Mouse (Mus musculus) embryo, embryonic 11.5 days (tissue): Measurements from ENCODE around the gene Pkdrej.
A peak's percentile ranks its signal among the peaks of the same experiment; 100 is the strongest.
"Not testable (repeated sequence)": the region's sequence is repeated elsewhere in the genome, so short reads cannot be mapped to it uniquely, and the experiment has no call there.

Source experiments
- DNase-seq: peaks from one replicate; pipeline ENCODE4 v3.0.0-alpha.2; 2012; ENCODE audit warnings: low read depth, low spot score

Gene Pkdrej

DNA sequence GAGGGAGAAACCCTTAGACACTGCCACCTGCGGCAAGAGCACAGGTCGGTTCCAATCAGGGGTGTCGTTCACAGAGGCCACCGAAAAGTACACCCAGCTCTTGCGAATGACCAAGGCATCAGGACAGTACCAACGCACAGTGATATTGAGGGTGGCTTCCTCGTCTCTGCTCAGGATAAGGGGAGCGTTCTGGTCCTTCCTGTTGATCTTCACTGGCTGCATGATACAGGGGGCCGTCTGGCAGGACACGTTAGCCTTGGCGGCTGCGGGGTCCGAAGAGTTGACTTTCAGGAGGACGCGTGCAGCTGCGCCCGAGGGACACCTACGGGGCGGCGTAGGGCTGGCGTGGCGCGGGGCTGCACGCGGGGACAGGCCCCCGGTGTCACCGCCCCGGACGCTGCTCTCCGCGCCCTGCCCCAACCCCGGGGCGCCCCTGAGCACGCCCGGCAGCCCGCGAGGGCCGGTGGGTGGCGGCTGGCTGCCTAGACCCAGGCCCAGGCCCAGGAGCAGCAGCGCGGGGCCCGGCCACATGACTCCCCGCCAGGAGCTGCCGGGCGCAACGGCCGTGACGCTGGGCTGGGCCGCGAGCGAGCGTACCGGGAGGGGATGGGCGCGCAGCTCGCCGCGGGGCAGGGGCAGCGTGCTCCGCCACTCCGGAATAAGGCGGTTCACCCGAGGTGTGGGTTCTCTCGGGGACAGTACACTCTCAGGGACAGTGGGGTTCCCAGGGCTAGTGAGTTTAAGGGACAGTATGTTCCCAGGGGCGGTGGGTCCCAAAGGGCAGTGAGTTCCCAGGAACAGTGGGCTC, at the start of gene Pkdrej:
TSS of gene Pkdrej (minus strand) at position 532 of the 808 bp plus-strand sequence.
- no peak for DNase-seq

GRCm38 (mm10) chr15:85867696-85868095, 46.2 kb upstream of the Pkdrej start:
- DNase-seq, result peak; percentile 48

DNA sequence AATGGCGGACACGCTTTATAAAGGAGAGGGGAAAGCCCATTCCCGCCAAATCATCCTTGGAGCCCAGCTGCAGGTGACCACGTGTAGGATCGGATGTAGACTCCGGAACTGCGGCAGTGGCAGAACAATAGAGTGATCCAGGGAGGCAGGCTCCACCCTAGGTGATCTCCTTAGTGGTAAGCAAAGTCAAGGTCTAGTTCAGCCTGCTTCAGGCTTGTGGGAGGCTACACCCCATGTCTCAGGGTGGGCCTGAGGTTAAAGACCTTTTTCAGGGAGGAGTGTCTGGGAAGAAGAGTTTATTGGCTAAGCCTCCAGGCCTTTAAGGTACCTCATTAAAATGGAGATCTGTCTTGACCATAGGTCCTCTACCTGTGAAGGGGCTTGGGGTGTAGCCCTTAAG, 44.4 kb upstream of the Pkdrej start:
- DNase-seq, result not testable (repeated sequence)

DNA sequence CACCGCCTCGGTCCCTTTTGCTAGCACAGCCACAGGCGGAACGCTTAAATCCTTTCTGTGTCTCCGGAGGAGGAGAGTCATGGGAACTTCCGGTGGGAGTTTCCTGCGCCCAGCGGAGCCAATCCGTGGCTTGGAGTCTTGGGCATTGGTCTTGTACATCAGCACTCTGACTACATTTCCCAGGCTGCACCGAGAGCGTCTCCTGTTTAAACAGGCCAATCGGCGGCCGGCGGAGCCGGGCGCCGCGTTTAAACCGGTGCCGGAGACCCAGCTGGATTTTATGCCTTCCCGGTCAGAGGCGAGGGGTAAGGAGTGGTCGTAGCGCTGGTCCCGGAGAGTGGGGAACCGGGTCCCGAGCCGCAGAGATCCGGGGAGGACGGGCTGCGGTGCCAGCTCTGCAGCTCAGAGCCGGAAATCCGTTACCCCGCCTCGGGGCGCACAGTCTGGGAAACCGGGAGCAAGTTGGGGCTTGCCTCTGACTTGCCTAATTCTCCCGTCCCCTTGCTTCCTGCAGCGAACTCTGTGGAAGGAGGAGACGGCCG, 38.0 kb upstream of the Pkdrej start, which contains the start of gene Gtse1:
TSS of gene Gtse1 (plus strand) at position 256 of the 542 bp plus-strand sequence.
- DNase-seq, result peak; percentile 88

DNA sequence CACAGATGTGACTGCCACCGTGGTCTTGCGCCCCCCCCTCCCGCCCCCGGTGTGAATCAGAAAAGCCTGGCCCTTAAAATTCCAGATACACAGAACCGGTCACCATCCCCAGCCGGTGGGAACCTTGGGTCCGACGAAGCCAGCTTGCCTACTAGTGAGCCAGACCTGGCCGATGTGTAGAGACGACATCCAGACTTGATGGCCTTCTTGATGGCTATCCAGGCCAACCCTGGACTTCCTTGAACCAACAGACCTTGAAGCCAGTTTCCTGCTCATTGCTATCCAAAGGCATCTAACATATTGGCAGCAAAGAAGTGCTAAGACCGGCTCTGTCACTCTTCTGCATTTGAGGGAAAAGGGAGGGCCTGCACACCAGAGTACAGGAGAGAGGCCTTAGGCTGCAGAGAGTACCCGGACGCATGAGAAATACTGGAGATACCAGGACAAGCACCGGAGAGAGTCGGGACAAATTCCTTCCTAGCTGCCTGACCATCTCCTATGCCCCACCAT, 37.5 kb upstream of the Pkdrej start:
- DNase-seq, result no peak

DNA sequence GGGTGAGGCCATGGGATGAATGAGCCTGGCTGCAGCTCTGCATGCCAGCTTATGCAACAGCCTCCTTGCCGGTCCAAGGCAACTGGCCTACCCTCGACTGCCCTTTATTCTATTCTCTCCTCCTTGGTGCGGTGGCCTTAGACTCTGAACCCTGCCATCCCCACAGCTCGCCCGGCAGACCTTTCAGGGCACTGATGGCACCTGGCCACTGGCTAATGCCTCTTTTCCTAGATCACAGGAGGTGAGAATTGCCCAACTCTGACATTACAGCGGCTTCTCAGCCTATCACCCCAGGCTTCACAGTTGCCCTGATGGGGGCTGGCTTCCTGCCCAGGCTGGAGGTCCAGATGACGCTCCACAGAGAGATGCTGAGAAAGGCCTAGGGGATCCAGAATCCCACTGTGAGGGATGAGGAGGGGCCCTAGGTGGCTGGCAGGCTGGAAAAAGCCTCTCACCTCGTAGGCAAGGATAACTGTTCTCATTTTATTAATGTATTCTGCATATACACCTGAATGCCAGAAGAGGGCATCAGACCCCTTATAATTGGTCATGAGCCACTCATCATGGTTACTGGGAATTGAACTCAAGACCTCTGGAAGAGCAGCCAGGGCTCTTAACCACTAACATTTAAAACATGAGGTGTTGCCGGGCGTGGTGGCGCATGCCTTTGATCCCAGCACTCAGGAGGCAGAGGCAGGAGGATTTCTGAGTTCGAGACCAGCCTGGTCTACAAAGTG, 30.3 kb upstream of the Pkdrej start:
- DNase-seq, result no peak

- no peak for DNase-seq
Observed at GRCm38 (mm10) chr15:85845071-85845470, 23.5 kb upstream of the Pkdrej start.

GRCm38 (mm10) chr15:85841796-85842360, 20.3 kb upstream of the Pkdrej start:
- DNase-seq, result no peak

DNA sequence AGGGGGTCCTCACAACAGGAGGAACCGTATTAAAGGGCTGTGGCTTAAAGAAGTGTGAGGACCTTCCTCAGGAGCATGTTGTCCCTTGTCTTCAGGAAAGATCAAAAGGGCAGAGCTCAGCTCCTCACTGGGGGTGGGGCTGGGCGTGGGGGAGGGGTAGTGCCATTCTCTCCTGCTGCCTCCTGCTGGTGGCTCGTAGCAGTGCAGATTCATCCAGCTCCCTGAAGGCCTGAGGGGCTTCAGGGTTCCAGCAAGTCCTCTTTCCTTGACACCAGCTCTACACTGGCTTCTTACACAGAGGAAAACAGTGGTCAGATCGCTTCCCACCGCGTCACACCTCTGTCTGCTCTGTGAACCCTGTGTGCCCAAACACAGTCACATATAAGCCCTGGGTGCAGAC, 19.4 kb upstream of the Pkdrej start:
- DNase-seq, result peak; percentile 7

DNA sequence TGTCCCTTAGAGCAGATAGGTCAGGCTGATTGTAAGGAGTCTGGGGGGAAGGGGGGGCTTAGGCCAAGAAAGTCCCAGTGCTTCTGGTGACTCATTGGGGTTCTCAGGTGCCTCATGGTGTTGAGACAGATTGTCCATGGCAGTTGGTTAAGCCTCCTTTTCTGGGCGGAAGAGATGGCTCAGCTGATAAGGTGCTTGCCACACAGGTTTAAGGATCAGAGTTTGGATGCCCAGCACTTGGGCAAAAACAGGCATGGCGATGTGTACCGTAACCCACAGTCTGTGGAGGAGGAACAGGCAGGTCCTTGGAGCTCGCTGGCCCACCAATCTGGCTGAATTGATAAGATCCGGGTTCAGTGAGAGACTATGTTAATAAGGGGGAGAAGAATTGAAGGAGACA, 15.4 kb upstream of the Pkdrej start:
- no peak for DNase-seq

DNA sequence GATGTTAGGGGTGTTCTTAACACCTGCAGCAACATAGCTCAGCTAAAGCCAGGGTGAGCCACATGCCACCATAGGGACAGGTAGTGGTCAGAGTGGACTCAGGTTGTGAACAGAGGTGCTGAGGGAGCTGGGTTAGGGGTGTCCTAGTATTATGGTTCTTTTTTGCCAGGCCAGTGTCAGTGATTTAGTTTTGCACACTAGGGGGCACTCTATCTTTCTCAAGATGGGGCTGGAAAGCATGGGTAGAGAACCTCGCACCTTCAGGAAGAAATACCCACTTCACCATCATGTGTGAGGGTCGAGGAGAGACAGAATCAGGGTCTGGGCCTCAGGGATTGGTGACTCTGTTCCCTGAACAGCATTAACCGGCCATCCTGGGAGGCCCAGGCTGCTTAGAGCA, 13.8 kb upstream of the Pkdrej start:
- DNase-seq, result no peak

GRCm38 (mm10) chr15:85832599-85832998, 11.1 kb upstream of the Pkdrej start:
- DNase-seq, result no peak

- DNase-seq, result peak; percentile 47
Observed at GRCm38 (mm10) chr15:85831954-85832590, 10.5 kb upstream of the Pkdrej start, which contains the start of gene Ttc38. Gene Ttc38, plus strand, starts transcription at chr15:85832306.

DNA sequence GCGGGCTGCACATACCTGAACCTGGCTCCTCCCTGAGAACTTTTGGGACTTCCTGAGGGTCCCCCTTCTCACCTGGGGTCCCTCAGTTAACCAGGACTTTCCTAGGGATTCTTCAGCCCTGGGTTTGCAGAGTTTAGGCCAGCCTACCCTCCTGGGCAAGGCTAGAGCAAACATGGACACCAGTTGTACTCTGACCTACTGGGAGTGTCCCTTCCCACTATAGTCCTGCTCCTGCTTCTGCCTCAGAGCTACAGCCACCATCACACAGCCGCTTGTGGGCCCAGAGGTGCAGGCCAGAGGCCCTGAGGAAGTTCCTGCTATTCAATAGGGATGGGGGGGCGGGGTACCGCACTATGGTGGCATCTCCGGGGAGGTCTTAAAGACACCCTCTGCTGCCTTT, 7.9 kb upstream of the Pkdrej start:
- no peak for DNase-seq

GRCm38 (mm10) chr15:85828071-85828470, 6.5 kb upstream of the Pkdrej start:
- no peak for DNase-seq

- no peak for DNase-seq
Observed at GRCm38 (mm10) chr15:85826676-85827075, 5.1 kb upstream of the Pkdrej start.

DNA sequence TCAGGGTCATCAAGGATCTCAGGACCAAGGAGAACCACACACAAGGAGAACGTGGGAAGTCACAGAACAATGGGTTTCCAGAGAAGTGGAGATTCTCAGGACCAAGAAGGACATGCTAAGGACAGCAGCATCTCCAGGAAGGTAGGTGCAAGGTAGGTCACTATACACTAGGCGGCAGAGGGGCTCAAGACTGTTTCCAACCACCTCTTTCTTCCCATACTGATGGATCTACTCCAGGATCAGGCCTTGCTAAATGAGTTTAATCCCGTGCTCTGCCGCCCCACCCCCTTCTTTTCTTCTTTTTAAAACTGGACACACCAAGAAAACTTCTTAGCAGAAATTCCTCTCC, 451 bp upstream of the Pkdrej start:
- peak; percentile 8 for DNase-seq

DNA sequence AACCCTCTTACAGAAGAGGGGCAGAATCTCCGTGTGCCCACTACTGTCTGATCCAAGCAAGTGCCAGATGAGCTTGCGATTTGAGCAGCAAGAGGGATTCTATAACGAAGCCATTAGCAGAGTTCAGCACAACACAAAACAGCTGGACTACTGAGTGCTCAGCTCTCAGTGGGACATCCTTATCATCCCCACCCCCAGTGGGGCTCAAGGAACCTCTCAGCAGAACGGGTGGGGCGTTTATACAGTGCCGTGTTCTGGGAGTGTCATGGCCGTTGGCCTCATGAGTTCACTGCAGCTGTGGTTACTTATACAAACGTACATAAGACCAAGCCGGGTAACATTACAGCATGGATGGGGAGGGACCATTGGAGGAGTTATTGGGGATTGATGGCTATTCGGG, 8.1 kb downstream of the Pkdrej start:
- no peak for DNase-seq

GRCm38 (mm10) chr15:85811535-85812277, 9.8 kb downstream of the Pkdrej start, which contains the start of gene Cdpf1:
Gene Cdpf1, minus strand, starts transcription at chr15:85811697.
- DNase-seq, result peak; percentile 95

DNA sequence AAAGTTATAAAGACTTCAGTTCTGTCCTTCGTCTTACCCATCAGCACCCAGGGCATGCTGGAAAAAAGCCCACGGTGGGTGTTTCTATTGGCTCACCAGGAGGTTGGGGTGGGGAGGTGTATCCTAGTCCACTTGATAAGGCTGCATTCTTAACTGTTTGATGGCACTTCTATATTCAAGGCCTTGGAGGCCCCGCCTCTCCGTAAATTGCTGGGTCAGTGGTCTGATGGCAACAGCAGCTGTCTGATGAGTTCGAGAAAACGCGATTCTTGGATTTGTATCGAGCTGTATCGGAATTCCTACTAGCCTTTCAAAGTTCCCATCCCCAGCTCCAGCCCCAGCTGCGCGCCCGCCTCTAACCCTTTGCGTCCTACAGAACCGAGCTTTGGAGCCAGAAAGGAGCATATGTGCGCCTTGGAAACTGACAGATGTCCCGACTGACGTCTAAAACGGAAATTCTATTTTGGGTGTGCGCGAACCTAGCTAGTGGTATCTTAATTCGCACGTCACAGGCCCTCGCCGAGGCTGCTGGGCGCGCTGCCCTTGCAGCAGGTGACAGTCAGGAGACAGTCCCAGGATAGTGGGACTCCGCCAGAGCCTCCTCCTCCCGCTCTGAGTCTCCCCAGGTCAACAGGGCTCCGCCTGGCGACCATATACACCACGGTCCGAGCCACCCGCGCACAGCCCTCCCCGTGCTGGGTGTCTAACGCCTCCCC, 10.6 kb downstream of the Pkdrej start:
- no peak for DNase-seq
